Mouse (Mus musculus) heart, postnatal 0 days (tissue): ENCODE measurements around the gene Cd53. TPM values are rescaled to one million over a fixed set of nuclear protein-coding genes. Genes with fewer than 3 reads are reported as not detected.

Experiments used
- ATAC-seq: fragments of 200-750 bp; cut with Nextera tagmentation; 2 replicates; pipeline ENCODE4 v1.8.0; 2017; ENCODE audit warnings: low read depth, moderate number of reproducible peaks, moderate library complexity; ENCODE audit not compliant: insufficient read depth
- DNase-seq: peaks from one replicate; pipeline ENCODE4 v3.0.0-alpha.2; 2016; ENCODE audit warnings: low spot score
- H3K27ac ChIP-seq: fragments of 300-500 bp; sonication (generic); 2 replicates; pipeline ENCODE4 v1.5.1; 2014; ENCODE audit warnings: low read depth, mild to moderate bottlenecking
- H3K27me3 ChIP-seq: fragments of 300-500 bp; sonication (generic); 2 replicates; pipeline ENCODE4 v1.6.1; 2014; ENCODE audit warnings: low read length, mixed read lengths; ENCODE audit not compliant: control insufficient read depth, insufficient read depth
- H3K36me3 ChIP-seq: fragments of 300-500 bp; sonication (generic); replicated peaks from 2 replicates; pipeline ENCODE4 v1.6.1; 2014; ENCODE audit warnings: low read length, mixed read lengths; ENCODE audit not compliant: control insufficient read depth, insufficient read depth
- H3K4me1 ChIP-seq: fragments of 300-500 bp; sonication (generic); 2 replicates; pipeline ENCODE4 v1.6.1; 2014; ENCODE audit warnings: antibody characterized with exemption; ENCODE audit not compliant: control insufficient read depth, insufficient read depth
- H3K4me2 ChIP-seq: fragments of 300-500 bp; sonication (generic); 2 replicates; pipeline ENCODE4 v1.6.1; 2014; ENCODE audit warnings: low read depth, mild to moderate bottlenecking, low read length, moderate library complexity
- H3K4me3 ChIP-seq: fragments of 300-500 bp; sonication (generic); 2 replicates; pipeline ENCODE4 v1.5.1; 2014; ENCODE audit warnings: low read depth, low read length
- H3K9ac ChIP-seq: fragments of 300-500 bp; sonication (generic); replicated peaks from 2 replicates; pipeline ENCODE4 v1.6.1; 2014; ENCODE audit warnings: low read depth, low read length, mixed read lengths
- H3K9me3 ChIP-seq: fragments of 300-500 bp; sonication (generic); replicated peaks from 2 replicates; pipeline ENCODE4 v1.6.1; 2016; ENCODE audit warnings: low read length; ENCODE audit not compliant: control insufficient read depth
- CTCF ChIP-seq: IDR thresholded peaks from 2 replicates; pipeline ENCODE4 v1.5.1; 2016; ENCODE audit warnings: antibody characterized with exemption, control low read depth, low read depth
- EP300 ChIP-seq: IDR thresholded peaks from 2 replicates; pipeline ENCODE4 v1.6.1; 2016; ENCODE audit warnings: antibody characterized with exemption, low read depth
- WGBS: fragments of 180-500 bp; shearing (Covaris S2); extraction: QIAGEN DNeasy Blood & Tissue Kit; methylation state at CpG from one replicate; pipeline ENCODE4 v1.1.7; 2014; 5-methylcytosine and 5-hydroxymethylcytosine counted together
- polyA plus RNA-seq: library from polyadenylated mRNA; unstranded; fragments of >200 nt; fragmentation: Nextera tagmentation; extraction: Ambion mirVana; gene quantifications from 2 replicates; pipeline ENCODE4 v1.2.1, GENCODE M21; 2015
- total RNA-seq: library from RNA; depleted of rRNA; stranded (reverse); fragments of >200 nt; gene quantifications from 2 replicates; pipeline ENCODE4 v1.2.3, GENCODE M21; 2014; ENCODE audit warnings: low replicate concordance; rRNA removed

The Cd53 gene
- total RNA-seq (3.5 and 3.6 TPM in 2 replicates), polyA plus RNA-seq (5.0 and 5.2 TPM in 2 replicates)

GRCm38 (mm10) chr3:106789930-106790329 lies at the start of gene Cd53:
TSS of gene Cd53 (minus strand) at chr3:106790149.
- Histone ChIP-seq H3K9ac (no peak within 1 kb of the TSS), H3K27ac (0 out of 2 replicates have a peak within 1 kb of the TSS, but pooled peaks have one; percentile 15), H3K27me3 (no peaks in the 10 kb centered on the region), H3K4me1 (no peaks in the 10 kb centered on the region), H3K9me3 (no peaks in the 10 kb centered on the region), H3K36me3 (no peaks in the 10 kb centered on the region), H3K4me3 (no peak within 1 kb of the TSS), H3K4me2 (no peak within 1 kb of the TSS; the same call in 1 of the 2 replicates)
- ATAC-seq (no peak), DNase-seq (no peak)
- TF ChIP-seq EP300 (no peak), CTCF (no peak)
- 50% methylated on average over 2 of the region's 2 CpGs for WGBS

GRCm38 (mm10) chr3:106832107-106832506 lies 42.2 kb upstream of the Cd53 start:
- 68% methylated on average over 1 of the region's 1 CpGs for WGBS
- no peak for TF ChIP-seq CTCF
- TF ChIP-seq EP300, result no peak
- Histone ChIP-seq H3K27ac (no peak overlapping the region), H3K27me3 (no peaks in the 10 kb centered on the region), H3K9me3 (peaks cover 4% of the 10 kb centered on the region; the same call in 1 of the 2 replicates), H3K4me2 (no peak overlapping the region), H3K36me3 (no peaks in the 10 kb centered on the region), H3K4me1 (no peaks in the 10 kb centered on the region), H3K4me3 (no peak overlapping the region), H3K9ac (no peak overlapping the region)
- no peak for ATAC-seq
- DNase-seq, result no peak

GRCm38 (mm10) chr3:106826187-106826586 lies 36.2 kb upstream of the Cd53 start, which contains the start of gene Olfr266:
TSS of gene Olfr266 (minus strand) at chr3:106826287.
- no peak for ATAC-seq
- 76% methylated on average over 1 of the region's 1 CpGs for WGBS

GRCm38 (mm10) chr3:106817676-106818075 lies 27.7 kb upstream of the Cd53 start:
- Histone ChIP-seq H3K27me3 (no peaks in the 10 kb centered on the region), H3K9me3 (no peaks in the 10 kb centered on the region), H3K4me1 (no peaks in the 10 kb centered on the region), H3K4me3 (no peak overlapping the region), H3K27ac (no peak overlapping the region), H3K36me3 (no peaks in the 10 kb centered on the region), H3K4me2 (no peak overlapping the region), H3K9ac (no peak overlapping the region)
- WGBS, result 57% methylated on average over 2 of the region's 2 CpGs
- no peak for DNase-seq
- no peak for ATAC-seq
- TF ChIP-seq EP300, result no peak
- TF ChIP-seq CTCF, result no peak

More at GRCm38 (mm10) chr3:106826187-106826586, 36.2 kb upstream of the Cd53 start, which contains the start of gene Olfr266:
- H3K27ac ChIP-seq, result no peak within 1 kb of the TSS
- H3K36me3 ChIP-seq, result no peaks in the 10 kb centered on the region
- no peaks in the 10 kb centered on the region for H3K4me1 ChIP-seq
- no peak for DNase-seq
- no peaks in the 10 kb centered on the region for H3K27me3 ChIP-seq
- no peak for TF ChIP-seq CTCF
- no peak within 1 kb of the TSS for H3K9ac ChIP-seq
- H3K4me2 ChIP-seq, result no peak within 1 kb of the TSS
- H3K4me3 ChIP-seq, result no peak within 1 kb of the TSS
- H3K9me3 ChIP-seq, result no peaks in the 10 kb centered on the region

GRCm38 (mm10) chr3:106808972-106809695 lies 19.2 kb upstream of the Cd53 start:
- no peak for ATAC-seq
- no peaks in the 10 kb centered on the region for H3K27me3 ChIP-seq

More at GRCm38 (mm10) chr3:106808972-106809695, 19.2 kb upstream of the Cd53 start:
- TF ChIP-seq CTCF (no peak), EP300 (no peak)
- no peak overlapping the region for H3K4me2 ChIP-seq
- no peaks in the 10 kb centered on the region for H3K9me3 ChIP-seq
- WGBS, result 45% methylated on average over 2 of the region's 2 CpGs
- no peaks in the 10 kb centered on the region for H3K4me1 ChIP-seq
- no peak overlapping the region for H3K9ac ChIP-seq
- no peak overlapping the region for H3K27ac ChIP-seq
- no peak for DNase-seq
- H3K4me3 ChIP-seq, result no peak overlapping the region
- no peaks in the 10 kb centered on the region for H3K36me3 ChIP-seq
